Mouse (Mus musculus): ENCODE results near the gene Ahr. TPM values are rescaled to one million over a fixed set of nuclear protein-coding genes. Genes with fewer than 3 reads are reported as not detected.
A peak's percentile ranks its signal among the peaks of the same experiment; 100 is the strongest.

The Ahr gene
- polyA plus RNA-seq, 1 experiment from 2014 or later, result 15.1 TPM

GRCm38 (mm10) chr12:35522585-35523103, 12.2 kb downstream of the Ahr start:
- Histone ChIP-seq H3K4me2 (ENCODE audit: low read depth, low read length) (no peak overlapping the region), H3K4me1 (ENCODE audit: control insufficient read depth, insufficient read depth, low read length) (peaks cover 5% of the 10 kb centered on the region; the same call in 1 of the 2 replicates), H3K4me3 (replicated peaks; ENCODE audit: low read length) (no peak overlapping the region), H3K9ac (ENCODE audit: low read length) (no peak overlapping the region), H3K27me3 (ENCODE audit: control insufficient read depth, insufficient read depth, low read length) (no peaks in the 10 kb centered on the region), H3K36me3 (ENCODE audit: control insufficient read depth, insufficient read depth, low read length) (peaks cover 2% of the 10 kb centered on the region; the same call in 1 of the 2 replicates), H3K27ac (ENCODE audit: low read length) (no peak overlapping the region), H3K9me3 (replicated peaks; ENCODE audit: control insufficient read depth, low read length) (no peaks in the 10 kb centered on the region)
- 83% methylated on average over 9 of the region's 9 CpGs for WGBS
- no peak for ATAC-seq (ENCODE audit: insufficient read depth, low FRiP score)

DNA sequence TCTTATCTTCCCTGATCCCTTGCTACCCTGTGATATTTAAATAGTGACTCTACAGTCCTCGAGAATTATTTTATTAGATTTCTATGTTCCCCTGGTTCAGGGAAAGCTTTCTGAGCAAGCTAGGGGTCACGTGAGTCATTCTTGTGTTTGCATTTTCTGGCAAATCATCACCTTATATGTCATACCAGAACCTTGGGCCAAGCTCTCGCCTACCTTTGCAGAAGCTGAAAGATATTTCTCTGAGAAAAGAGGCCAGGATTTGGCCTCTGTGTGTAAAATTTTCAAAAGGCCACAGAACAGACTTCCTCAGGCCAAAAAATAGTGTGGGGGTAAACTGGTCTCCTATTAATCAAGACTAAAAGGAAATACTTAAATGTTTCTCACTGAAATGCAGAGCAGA, 19.2 kb downstream of the Ahr start:
- Histone ChIP-seq H3K27me3 (ENCODE audit: control insufficient read depth, insufficient read depth, low read length) (no peaks in the 10 kb centered on the region), H3K27ac (ENCODE audit: low read length) (peak overlapping the region; percentile 21; the same call in 1 of the 2 replicates), H3K4me1 (ENCODE audit: control insufficient read depth, insufficient read depth, low read length) (peaks cover 4% of the 10 kb centered on the region; the same call in 1 of the 2 replicates), H3K9ac (ENCODE audit: low read length) (no peak overlapping the region), H3K4me2 (ENCODE audit: low read depth, low read length) (no peak overlapping the region), H3K9me3 (replicated peaks; ENCODE audit: control insufficient read depth, low read length) (no peaks in the 10 kb centered on the region), H3K4me3 (replicated peaks; ENCODE audit: low read length) (no peak overlapping the region), H3K36me3 (ENCODE audit: control insufficient read depth, insufficient read depth, low read length) (peaks cover 5% of the 10 kb centered on the region; the same call in 1 of the 2 replicates)
- 31% methylated on average over 3 of the region's 3 CpGs for WGBS
- no peak for ATAC-seq (ENCODE audit: insufficient read depth, low FRiP score)

DNA sequence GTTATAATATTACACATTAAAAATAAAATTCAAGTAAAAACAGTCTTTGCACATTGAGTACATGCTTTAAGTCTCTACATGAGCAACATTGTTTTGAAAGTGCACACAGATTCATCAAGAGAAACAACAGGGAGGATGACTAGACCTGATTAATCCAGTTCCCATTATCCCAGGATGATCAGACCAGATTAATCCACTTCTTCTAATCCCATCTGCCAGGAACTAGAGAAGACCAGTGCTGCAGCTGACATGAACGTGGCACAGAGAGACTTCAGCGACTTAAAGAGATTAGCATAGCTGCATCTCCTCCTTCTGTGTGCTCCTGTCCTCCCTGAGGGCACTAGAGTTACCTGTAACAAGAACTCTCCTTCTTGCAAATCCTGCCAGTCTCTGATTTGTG, 20.2 kb downstream of the Ahr start:
- no peak for ATAC-seq (ENCODE audit: insufficient read depth, low FRiP score)
- no peak overlapping the region for H3K27ac ChIP-seq (ENCODE audit: low read length)
- peaks cover 5% of the 10 kb centered on the region; the same call in 1 of the 2 replicates for H3K36me3 ChIP-seq (ENCODE audit: control insufficient read depth, insufficient read depth, low read length)
- H3K4me2 ChIP-seq (ENCODE audit: low read depth, low read length), result no peak overlapping the region
- peaks cover 4% of the 10 kb centered on the region; the same call in 1 of the 2 replicates for H3K4me1 ChIP-seq (ENCODE audit: control insufficient read depth, insufficient read depth, low read length)
- WGBS, result 69% methylated on average over 2 of the region's 2 CpGs
- H3K27me3 ChIP-seq (ENCODE audit: control insufficient read depth, insufficient read depth, low read length), result no peaks in the 10 kb centered on the region
- H3K9ac ChIP-seq (ENCODE audit: low read length), result no peak overlapping the region
- H3K4me3 ChIP-seq (replicated peaks; ENCODE audit: low read length), result no peak overlapping the region
- no peaks in the 10 kb centered on the region for H3K9me3 ChIP-seq (replicated peaks; ENCODE audit: control insufficient read depth, low read length)

DNA sequence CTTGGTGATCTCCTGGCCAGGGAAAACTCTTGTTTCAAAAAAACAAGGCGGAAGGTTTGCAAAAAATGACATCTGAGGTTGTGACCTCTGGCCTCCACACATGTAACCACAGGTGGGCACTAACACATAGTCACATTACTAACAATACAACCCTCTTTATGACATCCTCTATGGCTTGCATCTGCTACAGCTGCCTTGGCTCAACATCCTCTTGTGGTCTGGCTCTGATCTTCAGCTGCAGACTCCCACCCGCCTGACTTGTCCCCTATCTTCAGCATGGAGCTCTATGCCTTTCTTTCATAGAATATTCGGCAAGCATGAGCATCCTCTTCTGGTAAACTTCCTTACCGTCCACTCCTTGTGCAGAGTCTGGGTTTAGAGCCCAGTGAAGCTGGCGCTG, 24.1 kb downstream of the Ahr start:
- no peak overlapping the region for H3K4me2 ChIP-seq (ENCODE audit: low read depth, low read length)
- no peaks in the 10 kb centered on the region for H3K27me3 ChIP-seq (ENCODE audit: control insufficient read depth, insufficient read depth, low read length)
- H3K9me3 ChIP-seq (replicated peaks; ENCODE audit: control insufficient read depth, low read length), result no peaks in the 10 kb centered on the region
- H3K4me1 ChIP-seq (ENCODE audit: control insufficient read depth, insufficient read depth, low read length), result peaks cover 1% of the 10 kb centered on the region; the same call in 1 of the 2 replicates
- no peak overlapping the region for H3K4me3 ChIP-seq (replicated peaks; ENCODE audit: low read length)
- no peak overlapping the region for H3K27ac ChIP-seq (ENCODE audit: low read length)
- ATAC-seq (ENCODE audit: insufficient read depth, low FRiP score), result no peak
- H3K9ac ChIP-seq (ENCODE audit: low read length), result no peak overlapping the region
- 90% methylated on average over 5 of the region's 5 CpGs for WGBS
- peaks cover 8% of the 10 kb centered on the region; the same call in 1 of the 2 replicates for H3K36me3 ChIP-seq (ENCODE audit: control insufficient read depth, insufficient read depth, low read length)

GRCm38 (mm10) chr12:35506383-35506782, 28.5 kb downstream of the Ahr start:
- H3K4me2 ChIP-seq (ENCODE audit: low read depth, low read length), result no peak overlapping the region
- no peak overlapping the region for H3K4me3 ChIP-seq (replicated peaks; ENCODE audit: low read length)
- WGBS, result 95% methylated on average over 2 of the region's 2 CpGs
- ATAC-seq (ENCODE audit: insufficient read depth, low FRiP score), result no peak
- no peaks in the 10 kb centered on the region for H3K9me3 ChIP-seq (replicated peaks; ENCODE audit: control insufficient read depth, low read length)
- no peak overlapping the region for H3K9ac ChIP-seq (ENCODE audit: low read length)
- H3K27ac ChIP-seq (ENCODE audit: low read length), result no peak overlapping the region
- peaks cover 14% of the 10 kb centered on the region for H3K36me3 ChIP-seq (ENCODE audit: control insufficient read depth, insufficient read depth, low read length)
- H3K4me1 ChIP-seq (ENCODE audit: control insufficient read depth, insufficient read depth, low read length), result no peaks in the 10 kb centered on the region
- no peaks in the 10 kb centered on the region for H3K27me3 ChIP-seq (ENCODE audit: control insufficient read depth, insufficient read depth, low read length)

DNA sequence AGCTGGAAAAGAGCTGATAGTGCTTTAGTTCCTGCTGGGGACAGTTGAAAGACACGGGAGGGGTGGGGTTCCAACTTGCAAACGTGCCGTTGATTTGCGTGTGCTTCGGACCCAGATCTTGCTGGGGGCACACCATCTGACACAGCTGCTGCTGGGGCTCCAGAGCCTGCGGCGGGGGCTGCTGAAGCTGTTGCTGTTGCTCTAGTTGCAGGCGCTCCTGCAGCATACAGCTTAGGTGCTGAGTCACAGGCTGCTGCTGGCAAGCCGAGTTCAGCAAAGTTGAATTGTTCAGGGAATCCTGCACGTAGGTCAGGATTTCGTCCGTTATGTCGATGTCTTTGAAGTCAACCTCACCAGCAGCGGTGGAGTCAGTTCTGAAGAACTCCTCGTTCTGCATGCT, 30.8 kb downstream of the Ahr start:
- H3K27ac ChIP-seq (ENCODE audit: low read length), result no peak overlapping the region
- ATAC-seq (ENCODE audit: insufficient read depth, low FRiP score), result no peak
- H3K4me3 ChIP-seq (replicated peaks; ENCODE audit: low read length), result no peak overlapping the region
- no peaks in the 10 kb centered on the region for H3K4me1 ChIP-seq (ENCODE audit: control insufficient read depth, insufficient read depth, low read length)
- WGBS, result 87% methylated on average over 15 of the region's 15 CpGs
- H3K36me3 ChIP-seq (ENCODE audit: control insufficient read depth, insufficient read depth, low read length), result peaks cover 14% of the 10 kb centered on the region
- H3K4me2 ChIP-seq (ENCODE audit: low read depth, low read length), result no peak overlapping the region
- no peaks in the 10 kb centered on the region for H3K9me3 ChIP-seq (replicated peaks; ENCODE audit: control insufficient read depth, low read length)
- no peak overlapping the region for H3K9ac ChIP-seq (ENCODE audit: low read length)
- H3K27me3 ChIP-seq (ENCODE audit: control insufficient read depth, insufficient read depth, low read length), result no peaks in the 10 kb centered on the region

GRCm38 (mm10) chr12:35503586-35503985, 31.3 kb downstream of the Ahr start:
- no peaks in the 10 kb centered on the region for H3K9me3 ChIP-seq (replicated peaks; ENCODE audit: control insufficient read depth, low read length)
- H3K4me3 ChIP-seq (replicated peaks; ENCODE audit: low read length), result no peak overlapping the region
- H3K36me3 ChIP-seq (ENCODE audit: control insufficient read depth, insufficient read depth, low read length), result peaks cover 16% of the 10 kb centered on the region
- WGBS, result 81% methylated on average over 7 of the region's 7 CpGs
- no peaks in the 10 kb centered on the region for H3K4me1 ChIP-seq (ENCODE audit: control insufficient read depth, insufficient read depth, low read length)
- no peak overlapping the region for H3K9ac ChIP-seq (ENCODE audit: low read length)
- ATAC-seq (ENCODE audit: insufficient read depth, low FRiP score), result no peak
- H3K27me3 ChIP-seq (ENCODE audit: control insufficient read depth, insufficient read depth, low read length), result no peaks in the 10 kb centered on the region
- no peak overlapping the region for H3K4me2 ChIP-seq (ENCODE audit: low read depth, low read length)
- no peak overlapping the region for H3K27ac ChIP-seq (ENCODE audit: low read length)

GRCm38 (mm10) chr12:35501476-35501875, 33.4 kb downstream of the Ahr start:
- Histone ChIP-seq H3K4me3 (replicated peaks; ENCODE audit: low read length) (no peak overlapping the region), H3K9ac (ENCODE audit: low read length) (no peak overlapping the region), H3K4me1 (ENCODE audit: control insufficient read depth, insufficient read depth, low read length) (no peaks in the 10 kb centered on the region), H3K27me3 (ENCODE audit: control insufficient read depth, insufficient read depth, low read length) (no peaks in the 10 kb centered on the region), H3K9me3 (replicated peaks; ENCODE audit: control insufficient read depth, low read length) (no peaks in the 10 kb centered on the region), H3K36me3 (ENCODE audit: control insufficient read depth, insufficient read depth, low read length) (peaks cover 20% of the 10 kb centered on the region), H3K4me2 (ENCODE audit: low read depth, low read length) (no peak overlapping the region), H3K27ac (ENCODE audit: low read length) (no peak overlapping the region)
- ATAC-seq (ENCODE audit: insufficient read depth, low FRiP score), result no peak
- 35% methylated on average over 2 of the region's 2 CpGs for WGBS

- Histone ChIP-seq H3K4me2 (ENCODE audit: low read depth, low read length) (no peak overlapping the region), H3K4me3 (replicated peaks; ENCODE audit: low read length) (no peak overlapping the region), H3K9ac (ENCODE audit: low read length) (no peak overlapping the region), H3K4me1 (ENCODE audit: control insufficient read depth, insufficient read depth, low read length) (0 out of 2 replicates have a peak, but pooled peaks cover 5% of the 10 kb centered on the region), H3K9me3 (replicated peaks; ENCODE audit: control insufficient read depth, low read length) (no peaks in the 10 kb centered on the region), H3K27me3 (ENCODE audit: control insufficient read depth, insufficient read depth, low read length) (no peaks in the 10 kb centered on the region), H3K36me3 (ENCODE audit: control insufficient read depth, insufficient read depth, low read length) (peaks cover 8% of the 10 kb centered on the region; the same call in 1 of the 2 replicates), H3K27ac (ENCODE audit: low read length) (0 out of 2 replicates have a peak overlapping the region, but pooled peaks have one; percentile 5)
- WGBS, result 45% methylated on average over 4 of the region's 4 CpGs
- ATAC-seq (ENCODE audit: insufficient read depth, low FRiP score), result peak; percentile 68
Observed at GRCm38 (mm10) chr12:35495195-35495594, 39.6 kb downstream of the Ahr start.

Measured in stomach, embryonic 16.5 days (tissue).